Mouse (Mus musculus): ENCODE measurements around the gene Dst. TPM values are rescaled to one million over a fixed set of nuclear protein-coding genes. Genes with fewer than 3 reads are reported as not detected.

Dst gene
- polyA plus RNA-seq, 1 experiment from 2014 or later, result 24.3 TPM

DNA sequence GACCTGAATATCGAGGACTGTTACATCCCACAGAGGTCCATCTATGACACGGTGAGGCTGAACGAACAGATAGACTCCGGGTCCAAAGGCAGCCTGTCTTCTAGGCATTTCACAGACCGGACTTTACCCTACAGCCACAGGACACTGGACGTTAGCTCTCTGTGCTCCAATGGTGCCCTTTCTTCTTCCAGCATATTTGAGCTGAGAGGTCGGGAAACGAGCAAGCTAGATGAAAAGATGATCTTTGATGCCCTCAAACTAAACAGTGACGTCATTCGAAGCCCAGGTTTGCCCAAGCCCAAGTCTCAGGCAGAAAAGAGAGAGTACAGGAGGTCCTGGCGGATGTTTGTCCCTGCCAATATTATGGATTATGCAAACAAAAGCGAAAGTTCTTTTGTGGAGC, 329.7 kb downstream of the Dst start:
- Histone ChIP-seq H3K9ac (no peak overlapping the region), H3K4me1 (peaks cover 6% of the 10 kb centered on the region), H3K36me3 (no peaks in the 10 kb centered on the region), H3K27me3 (replicated peaks) (no peaks in the 10 kb centered on the region), H3K9me3 (no peaks in the 10 kb centered on the region), H3K27ac (no peak overlapping the region), H3K4me3 (replicated peaks) (peak overlapping the region; percentile 51), H3K4me2 (peak overlapping the region; percentile 83)
- no peak for ATAC-seq (ENCODE audit: insufficient read depth, low FRiP score, low read depth)
- WGBS, result 44% methylated on average over 12 of the region's 12 CpGs

DNA sequence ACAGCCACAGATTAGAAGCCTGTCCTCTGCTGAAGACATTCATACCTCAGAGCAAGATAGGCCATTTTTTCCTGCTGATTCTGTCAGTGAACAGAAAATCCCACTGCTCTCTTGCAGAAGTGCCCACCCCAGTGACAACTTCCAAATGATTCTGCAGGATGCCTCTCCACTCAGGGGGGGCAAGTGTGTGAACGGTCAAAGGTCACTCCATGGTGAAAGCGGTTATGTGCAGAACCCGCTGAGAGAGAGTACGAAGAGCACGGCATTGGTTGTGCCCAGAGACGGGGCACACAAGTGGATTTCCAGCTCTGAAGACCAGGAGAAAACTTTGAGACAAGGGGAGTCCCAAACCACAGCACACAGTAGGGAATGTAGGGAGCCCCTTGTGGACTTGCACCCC, 330.2 kb downstream of the Dst start:
- WGBS, result 83% methylated on average over 6 of the region's 6 CpGs
- Histone ChIP-seq H3K9ac (no peak overlapping the region), H3K27me3 (replicated peaks) (no peaks in the 10 kb centered on the region), H3K27ac (no peak overlapping the region), H3K4me1 (peaks cover 6% of the 10 kb centered on the region), H3K9me3 (no peaks in the 10 kb centered on the region), H3K4me3 (replicated peaks) (0 out of 2 replicates have a peak overlapping the region, but pooled peaks have one; percentile 51), H3K36me3 (no peaks in the 10 kb centered on the region), H3K4me2 (peak overlapping the region; percentile 83)
- ATAC-seq (ENCODE audit: insufficient read depth, low FRiP score, low read depth), result no peak

GRCm38 (mm10) chr1:34244678-34245077, 336.7 kb downstream of the Dst start:
- H3K4me1 ChIP-seq, result no peaks in the 10 kb centered on the region
- H3K27ac ChIP-seq, result no peak overlapping the region
- H3K9ac ChIP-seq, result no peak overlapping the region
- ATAC-seq (ENCODE audit: insufficient read depth, low FRiP score, low read depth), result no peak
- H3K4me3 ChIP-seq (replicated peaks), result no peak overlapping the region
- H3K4me2 ChIP-seq, result no peak overlapping the region
- H3K36me3 ChIP-seq, result peaks cover 9% of the 10 kb centered on the region
- no peaks in the 10 kb centered on the region for H3K27me3 ChIP-seq (replicated peaks)
- 84% methylated on average over 10 of the region's 10 CpGs for WGBS
- no peaks in the 10 kb centered on the region for H3K9me3 ChIP-seq

DNA sequence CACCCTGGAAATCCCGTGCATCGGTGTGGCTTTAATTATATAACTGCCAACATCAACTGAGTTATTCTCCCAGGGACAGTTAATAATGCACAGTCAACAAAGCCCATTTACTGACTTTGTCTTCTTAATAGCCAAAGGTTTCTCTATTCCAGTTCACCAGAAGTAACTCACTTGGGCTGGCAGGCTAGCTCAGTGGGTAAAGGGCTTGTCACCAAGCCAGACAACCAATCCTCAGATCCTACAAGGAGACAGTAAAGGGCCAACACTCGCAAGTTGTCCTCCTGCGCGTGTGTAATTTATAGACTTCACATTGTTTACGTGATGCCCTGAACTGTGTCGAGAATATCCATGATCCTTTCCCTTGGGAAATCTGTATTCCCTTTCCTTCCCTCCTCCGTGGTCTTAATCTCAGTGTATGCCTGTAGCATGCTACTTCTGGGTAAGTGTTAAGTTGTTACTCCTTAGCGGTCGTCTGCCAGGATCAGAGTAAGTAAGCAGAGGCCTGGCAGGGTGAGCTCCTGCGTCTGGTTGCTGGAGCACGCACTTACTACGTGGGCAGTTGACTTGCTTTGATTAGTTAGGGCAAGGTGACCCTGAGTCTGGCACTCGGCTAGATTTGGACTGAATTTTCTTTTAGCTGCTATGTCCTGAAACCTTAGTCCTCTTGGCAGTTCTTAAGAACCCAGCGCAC, 338.1 kb downstream of the Dst start:
- Histone ChIP-seq H3K27ac (no peak overlapping the region), H3K36me3 (peaks cover 9% of the 10 kb centered on the region), H3K4me3 (replicated peaks) (no peak overlapping the region), H3K9ac (no peak overlapping the region), H3K9me3 (no peaks in the 10 kb centered on the region), H3K27me3 (replicated peaks) (no peaks in the 10 kb centered on the region), H3K4me2 (no peak overlapping the region), H3K4me1 (no peaks in the 10 kb centered on the region)
- no peak for ATAC-seq (ENCODE audit: insufficient read depth, low FRiP score, low read depth)
- 72% methylated on average over 15 of the region's 15 CpGs for WGBS

- H3K9me3 ChIP-seq, result no peaks in the 10 kb centered on the region
- 94% methylated on average over 8 of the region's 8 CpGs for WGBS
- no peaks in the 10 kb centered on the region for H3K4me1 ChIP-seq
- H3K36me3 ChIP-seq, result peaks cover 9% of the 10 kb centered on the region
- H3K4me2 ChIP-seq, result no peak overlapping the region
- no peak overlapping the region for H3K4me3 ChIP-seq (replicated peaks)
- no peak for ATAC-seq (ENCODE audit: insufficient read depth, low FRiP score, low read depth)
- no peaks in the 10 kb centered on the region for H3K27me3 ChIP-seq (replicated peaks)
- no peak overlapping the region for H3K9ac ChIP-seq
- no peak overlapping the region for H3K27ac ChIP-seq
These were observed 338.6 kb downstream of the Dst start for GRCm38 (mm10) chr1:34246642-34246987.

GRCm38 (mm10) chr1:34251137-34251536, 343.1 kb downstream of the Dst start:
- WGBS, result 72% methylated on average over 13 of the region's 13 CpGs
- Histone ChIP-seq H3K4me1 (no peaks in the 10 kb centered on the region), H3K27ac (no peak overlapping the region), H3K9ac (no peak overlapping the region), H3K9me3 (no peaks in the 10 kb centered on the region), H3K4me3 (replicated peaks) (no peak overlapping the region), H3K27me3 (replicated peaks) (no peaks in the 10 kb centered on the region), H3K36me3 (peaks cover 8% of the 10 kb centered on the region; the same call in 1 of the 2 replicates), H3K4me2 (no peak overlapping the region)
- ATAC-seq (ENCODE audit: insufficient read depth, low FRiP score, low read depth), result no peak

DNA sequence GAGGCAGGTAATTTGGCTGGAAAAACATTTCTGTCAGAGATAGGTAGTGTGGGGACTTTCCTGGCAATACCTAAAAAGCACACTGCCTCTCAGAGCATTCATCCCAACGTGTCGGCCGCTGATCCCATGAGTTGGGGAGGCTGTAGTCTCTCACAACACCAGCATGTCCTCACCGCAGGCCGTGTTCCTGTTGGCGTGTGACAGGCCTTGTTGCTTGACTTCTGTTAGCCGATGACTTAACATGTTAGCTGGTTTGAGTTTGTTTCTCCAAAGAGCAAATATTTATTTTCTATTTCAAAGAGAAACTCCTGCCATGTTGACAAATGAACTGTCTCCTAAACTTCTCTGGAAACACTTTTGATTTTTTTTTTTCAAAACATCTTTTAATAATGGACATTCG, 344.2 kb downstream of the Dst start:
- no peak for ATAC-seq (ENCODE audit: insufficient read depth, low FRiP score, low read depth)
- Histone ChIP-seq H3K4me1 (no peaks in the 10 kb centered on the region), H3K9ac (no peak overlapping the region), H3K4me2 (no peak overlapping the region), H3K36me3 (0 out of 2 replicates have a peak, but pooled peaks cover 4% of the 10 kb centered on the region), H3K4me3 (replicated peaks) (no peak overlapping the region), H3K27ac (no peak overlapping the region), H3K27me3 (replicated peaks) (no peaks in the 10 kb centered on the region), H3K9me3 (no peaks in the 10 kb centered on the region)
- WGBS, result 76% methylated on average over 8 of the region's 8 CpGs

GRCm38 (mm10) chr1:34253876-34254275, 345.9 kb downstream of the Dst start:
- ATAC-seq (ENCODE audit: insufficient read depth, low FRiP score, low read depth), result no peak
- H3K9me3 ChIP-seq, result no peaks in the 10 kb centered on the region
- no peak overlapping the region for H3K4me3 ChIP-seq (replicated peaks)
- H3K4me2 ChIP-seq, result no peak overlapping the region
- H3K27ac ChIP-seq, result no peak overlapping the region
- peaks cover 8% of the 10 kb centered on the region; the same call in 1 of the 2 replicates for H3K36me3 ChIP-seq
- WGBS, result 58% methylated on average over 7 of the region's 7 CpGs
- H3K9ac ChIP-seq, result no peak overlapping the region
- no peaks in the 10 kb centered on the region for H3K4me1 ChIP-seq
- no peaks in the 10 kb centered on the region for H3K27me3 ChIP-seq (replicated peaks)

DNA sequence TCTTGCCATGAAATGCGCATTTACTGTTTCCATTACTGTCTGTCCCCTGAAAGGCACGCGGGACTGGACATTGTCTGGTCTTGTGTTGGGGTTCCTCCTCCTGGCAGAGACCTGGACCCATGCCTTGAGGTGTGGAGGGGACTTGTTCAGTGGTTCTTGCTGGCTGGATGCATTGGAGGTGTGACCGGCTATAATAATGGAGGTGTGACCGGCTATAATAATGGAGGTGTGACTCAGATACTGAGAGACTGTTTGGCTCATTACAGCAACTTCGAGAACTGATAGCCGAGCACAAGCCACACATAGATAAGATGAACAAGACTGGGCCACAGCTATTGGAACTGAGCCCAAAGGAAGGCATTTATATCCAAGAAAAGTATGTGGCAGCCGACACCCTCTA, 351.9 kb downstream of the Dst start:
- Histone ChIP-seq H3K36me3 (peaks cover 10% of the 10 kb centered on the region; the same call in 1 of the 2 replicates), H3K4me1 (no peaks in the 10 kb centered on the region), H3K9me3 (no peaks in the 10 kb centered on the region), H3K27me3 (replicated peaks) (no peaks in the 10 kb centered on the region), H3K4me3 (replicated peaks) (no peak overlapping the region), H3K27ac (no peak overlapping the region), H3K4me2 (no peak overlapping the region), H3K9ac (no peak overlapping the region)
- ATAC-seq (ENCODE audit: insufficient read depth, low FRiP score, low read depth), result no peak
- 81% methylated on average over 8 of the region's 8 CpGs for WGBS

DNA sequence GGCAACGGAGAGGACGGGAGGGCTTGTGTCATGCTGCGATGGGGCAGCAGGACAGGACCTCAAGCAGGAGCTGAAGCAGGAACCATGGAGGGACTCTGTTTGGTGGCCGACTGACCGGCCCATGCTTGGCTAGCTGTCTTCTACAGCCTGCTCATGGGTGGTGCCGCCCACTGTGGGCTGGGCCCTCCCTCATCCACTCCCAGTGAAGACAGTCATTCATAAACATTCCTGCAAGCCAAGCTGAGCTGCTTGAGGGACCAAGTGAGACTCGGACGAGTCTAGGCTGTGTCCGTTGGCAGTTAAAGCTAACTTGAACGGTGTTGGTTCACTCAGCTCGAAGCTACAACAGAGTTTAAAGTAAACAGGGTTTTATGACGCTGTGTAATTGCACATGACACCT, 353.0 kb downstream of the Dst start:
- Histone ChIP-seq H3K27me3 (replicated peaks) (no peaks in the 10 kb centered on the region), H3K4me1 (no peaks in the 10 kb centered on the region), H3K27ac (no peak overlapping the region), H3K36me3 (peaks cover 10% of the 10 kb centered on the region; the same call in 1 of the 2 replicates), H3K9ac (no peak overlapping the region), H3K4me3 (replicated peaks) (no peak overlapping the region), H3K4me2 (no peak overlapping the region), H3K9me3 (no peaks in the 10 kb centered on the region)
- ATAC-seq (ENCODE audit: insufficient read depth, low FRiP score, low read depth), result no peak
- 70% methylated on average over 12 of the region's 12 CpGs for WGBS

GRCm38 (mm10) chr1:34268520-34268919, 360.5 kb downstream of the Dst start:
- Histone ChIP-seq H3K9me3 (no peaks in the 10 kb centered on the region), H3K4me2 (no peak overlapping the region), H3K9ac (no peak overlapping the region), H3K4me1 (no peaks in the 10 kb centered on the region), H3K27ac (no peak overlapping the region), H3K4me3 (replicated peaks) (no peak overlapping the region), H3K27me3 (replicated peaks) (no peaks in the 10 kb centered on the region), H3K36me3 (peaks cover 13% of the 10 kb centered on the region)
- 69% methylated on average over 13 of the region's 13 CpGs for WGBS
- ATAC-seq (ENCODE audit: insufficient read depth, low FRiP score, low read depth), result no peak

- no peak overlapping the region for H3K27ac ChIP-seq
- no peak overlapping the region for H3K9ac ChIP-seq
- H3K4me2 ChIP-seq, result no peak overlapping the region
- no peaks in the 10 kb centered on the region for H3K4me1 ChIP-seq
- WGBS, result 76% methylated on average over 11 of the region's 11 CpGs
- H3K4me3 ChIP-seq (replicated peaks), result no peak overlapping the region
- ATAC-seq (ENCODE audit: insufficient read depth, low FRiP score, low read depth), result no peak
- H3K9me3 ChIP-seq, result no peaks in the 10 kb centered on the region
- no peaks in the 10 kb centered on the region for H3K27me3 ChIP-seq (replicated peaks)
- H3K36me3 ChIP-seq, result peaks cover 10% of the 10 kb centered on the region
These were observed 361.6 kb downstream of the Dst start for GRCm38 (mm10) chr1:34269578-34269977.

DNA sequence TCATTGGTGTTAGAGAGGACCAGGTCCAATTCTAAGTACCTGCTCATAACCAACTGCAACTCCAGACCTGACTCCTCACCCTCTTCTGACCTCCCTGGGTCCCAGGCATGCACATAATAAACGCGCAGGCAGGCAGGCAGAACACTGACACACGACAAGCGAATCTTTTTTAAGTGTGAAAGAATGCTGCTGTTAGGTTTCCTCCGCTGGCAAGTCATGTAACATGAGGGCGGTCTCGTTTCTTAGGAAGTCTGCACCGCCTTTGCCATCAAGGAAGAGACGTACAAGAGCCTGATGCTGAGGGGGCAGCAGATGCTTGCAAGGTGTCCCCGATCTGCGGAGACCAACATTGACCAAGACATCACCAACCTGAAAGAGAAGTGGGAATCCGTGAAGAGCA, 365.9 kb downstream of the Dst start:
- no peak overlapping the region for H3K4me2 ChIP-seq
- no peak for ATAC-seq (ENCODE audit: insufficient read depth, low FRiP score, low read depth)
- H3K36me3 ChIP-seq, result peaks cover 20% of the 10 kb centered on the region
- H3K9ac ChIP-seq, result no peak overlapping the region
- no peak overlapping the region for H3K4me3 ChIP-seq (replicated peaks)
- WGBS, result 90% methylated on average over 12 of the region's 12 CpGs
- no peaks in the 10 kb centered on the region for H3K9me3 ChIP-seq
- H3K27me3 ChIP-seq (replicated peaks), result no peaks in the 10 kb centered on the region
- H3K27ac ChIP-seq, result no peak overlapping the region
- no peaks in the 10 kb centered on the region for H3K4me1 ChIP-seq
